Mouse (Mus musculus) limb, embryonic 11.5 days (tissue): ENCODE results near the gene Cyp2d34. TPM values are rescaled to one million over a fixed set of nuclear protein-coding genes. Genes with fewer than 3 reads are reported as not detected.

Experiments used
- microRNA-seq: library from miRNA; unstranded; fragments of <30 nt; microRNA quantifications from one replicate; pipeline ENCODE4, GENCODE M21; 2016
- polyA plus RNA-seq: library from polyadenylated mRNA; unstranded; fragments of >200 nt; fragmentation: Nextera tagmentation; extraction: Ambion mirVana; gene quantifications from 2 replicates; pipeline ENCODE4 v1.2.1, GENCODE M21; 2014

Cyp2d34 gene
- polyA plus RNA-seq, 1 experiment from 2014 or later = not detected

Small RNA genes within 50 kb of the gene (microRNA-seq; reads per million reads assigned to microRNA genes)
- not detected for gene Gm27463
- not detected for gene Gm27742

Other genes starting within 250 kb of the Cyp2d34 start
- gene Cyp2d22, start 240.7 kb downstream of the Cyp2d34 start, polyA plus RNA-seq = 1.6 and 1.7 TPM in 2 replicates
- gene Cyp2d11, start 226.9 kb downstream of the Cyp2d34 start, polyA plus RNA-seq = not detected in 2 replicates
- gene Cyp2d10, start 213.8 kb downstream of the Cyp2d34 start, polyA plus RNA-seq = not detected in 2 replicates
- gene Cyp2d9, start 187.5 kb downstream of the Cyp2d34 start, polyA plus RNA-seq = not detected in 2 replicates
- gene Cyp2d12, start 65.9 kb downstream of the Cyp2d34 start, polyA plus RNA-seq = not detected in 2 replicates
- not detected in 2 replicates for gene Cyp2d40, start 143.2 kb upstream of the Cyp2d34 start, polyA plus RNA-seq
- gene Cyp2d26, start 173.3 kb upstream of the Cyp2d34 start, polyA plus RNA-seq = 0.12 TPM in 1 of 2 replicates, not detected in the other